Mouse (Mus musculus) right cerebral cortex, adult 18-20 months (tissue): ENCODE measurements around the gene Ell.

Source experiments
- DNase-seq: peaks from one replicate; pipeline ENCODE4 v3.0.0; 2022; ENCODE audit warnings: mixed read lengths

Ell gene

DNA sequence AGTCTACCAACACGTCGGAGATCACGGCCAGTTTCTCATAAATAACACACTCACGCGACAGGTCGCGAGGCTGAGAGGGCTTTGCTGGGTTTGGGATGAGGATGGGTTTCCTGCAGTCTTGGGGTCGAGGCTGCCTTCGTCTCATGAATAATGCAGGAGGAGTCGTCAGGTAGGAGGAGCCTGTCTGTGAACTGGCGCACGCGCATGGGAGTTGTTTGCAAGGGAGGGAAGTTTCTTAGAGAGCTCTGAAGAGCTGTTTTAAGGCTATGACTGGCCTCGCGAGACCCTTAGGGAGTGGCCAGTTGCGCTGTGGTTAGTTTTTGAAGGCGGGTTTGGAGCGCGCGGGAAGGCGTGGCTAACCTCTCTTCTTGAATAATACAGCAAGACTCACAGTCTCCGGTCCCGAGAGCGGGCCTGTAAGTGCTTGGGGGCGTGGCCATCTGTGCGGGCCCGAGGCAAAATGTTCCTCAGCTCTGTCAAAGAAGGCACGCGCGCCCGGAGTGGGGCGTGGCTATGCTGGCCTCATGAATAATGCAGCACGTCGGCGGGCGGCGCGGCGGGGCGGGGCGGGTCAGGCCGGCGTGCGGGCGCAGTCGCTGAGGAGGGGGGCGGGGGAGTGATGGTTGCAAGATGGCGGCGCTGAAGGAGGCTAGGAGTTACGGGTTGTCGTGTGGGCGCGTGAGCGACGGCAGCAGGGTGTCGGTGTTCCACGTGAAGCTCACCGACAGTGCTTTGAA, at the start of gene Ell:
Gene Ell, plus strand, starts transcription at position 381 of the 737 bp plus-strand sequence.
- DNase-seq: peak; percentile 99

DNA sequence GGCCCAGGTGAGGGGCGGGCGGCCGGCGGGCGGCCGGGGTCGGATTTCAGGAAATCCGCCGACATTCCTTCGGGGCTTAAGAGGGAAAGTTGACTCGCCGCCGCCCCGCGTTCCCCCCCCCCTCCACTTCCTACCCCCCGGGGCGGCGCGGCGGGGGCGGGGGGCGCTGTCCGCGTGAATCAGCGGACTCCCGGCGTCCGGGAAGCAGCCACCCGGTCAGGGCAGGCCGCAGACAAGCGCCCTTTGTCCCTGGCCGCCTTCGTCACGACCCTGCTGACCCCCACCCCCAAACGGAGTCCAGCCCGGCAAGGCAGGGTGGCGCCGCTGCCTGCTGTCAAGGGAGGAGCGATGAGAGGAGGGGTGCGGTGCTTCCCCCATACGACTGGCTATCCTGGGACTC, 49.7 kb upstream of the Ell start:
- DNase-seq: no peak

DNA sequence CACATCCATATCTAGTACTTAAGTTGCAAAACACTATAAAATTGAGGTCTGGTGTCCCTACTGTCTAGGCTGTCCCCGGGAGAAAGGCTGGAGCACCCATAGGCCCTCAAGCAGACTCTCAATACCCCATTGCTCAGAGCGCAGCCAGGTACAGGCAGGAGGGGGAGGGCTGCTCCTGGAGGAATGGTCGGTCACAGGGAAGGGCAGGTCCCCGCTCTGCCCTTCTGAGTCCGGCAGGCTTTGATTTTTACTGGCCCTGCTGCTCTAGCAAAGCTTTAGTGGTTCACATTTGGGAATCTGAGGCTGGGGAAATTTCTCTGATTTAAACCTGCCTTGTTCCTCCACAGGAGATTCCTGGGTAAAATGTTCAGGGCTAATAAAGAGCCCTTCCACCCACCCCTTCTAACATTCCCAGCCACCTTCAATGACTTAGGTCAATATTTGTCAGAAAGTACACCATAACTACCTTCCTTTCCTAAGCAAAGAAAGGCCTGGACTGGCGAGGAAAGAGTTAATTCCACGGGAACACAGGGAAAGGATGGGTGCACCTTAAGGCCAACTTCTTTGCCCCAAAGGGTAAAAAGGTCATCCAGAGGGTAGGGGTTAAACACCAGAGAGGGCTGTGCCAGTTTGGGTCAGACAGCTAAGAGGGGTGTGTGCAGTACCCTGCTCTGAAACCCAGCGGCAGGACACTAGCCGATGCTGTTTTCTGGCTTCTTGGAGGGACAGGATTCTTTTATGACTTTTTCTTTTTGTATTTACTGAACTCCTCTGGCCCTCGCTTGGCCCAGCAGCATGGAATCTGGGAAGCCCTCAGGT, 49.0 kb upstream of the Ell start:
- no peak for DNase-seq

DNA sequence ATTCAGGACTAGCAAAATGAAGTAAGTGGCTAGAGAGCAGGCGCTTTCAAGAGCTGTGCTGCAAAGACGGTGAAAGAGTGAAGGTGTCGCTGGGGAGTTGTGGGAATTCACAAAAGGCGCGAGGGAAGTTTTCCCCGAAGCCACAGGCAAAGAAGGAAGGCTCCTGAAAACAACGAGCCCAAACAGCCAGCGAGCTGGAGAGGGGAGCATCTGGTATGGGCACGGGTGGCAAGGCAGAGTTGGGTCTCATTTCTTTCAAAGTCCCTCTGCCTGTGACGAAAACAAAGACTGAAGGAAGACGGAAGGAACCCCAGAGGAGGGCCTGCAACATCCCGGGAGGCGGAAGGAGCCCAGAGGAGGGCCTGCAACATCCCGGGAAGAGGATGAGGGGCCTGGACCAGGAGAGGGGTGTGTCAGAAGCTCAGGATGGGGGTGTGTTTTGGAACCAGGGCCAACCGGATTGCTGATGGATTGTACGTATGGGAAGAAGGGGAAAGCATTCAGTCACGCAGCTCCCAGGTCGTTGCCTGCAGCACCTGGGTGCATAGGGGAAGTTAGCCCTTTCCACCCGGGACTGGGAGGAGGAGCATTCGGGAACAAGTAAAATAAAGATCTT, 48.3 kb upstream of the Ell start:
- DNase-seq: no peak

DNA sequence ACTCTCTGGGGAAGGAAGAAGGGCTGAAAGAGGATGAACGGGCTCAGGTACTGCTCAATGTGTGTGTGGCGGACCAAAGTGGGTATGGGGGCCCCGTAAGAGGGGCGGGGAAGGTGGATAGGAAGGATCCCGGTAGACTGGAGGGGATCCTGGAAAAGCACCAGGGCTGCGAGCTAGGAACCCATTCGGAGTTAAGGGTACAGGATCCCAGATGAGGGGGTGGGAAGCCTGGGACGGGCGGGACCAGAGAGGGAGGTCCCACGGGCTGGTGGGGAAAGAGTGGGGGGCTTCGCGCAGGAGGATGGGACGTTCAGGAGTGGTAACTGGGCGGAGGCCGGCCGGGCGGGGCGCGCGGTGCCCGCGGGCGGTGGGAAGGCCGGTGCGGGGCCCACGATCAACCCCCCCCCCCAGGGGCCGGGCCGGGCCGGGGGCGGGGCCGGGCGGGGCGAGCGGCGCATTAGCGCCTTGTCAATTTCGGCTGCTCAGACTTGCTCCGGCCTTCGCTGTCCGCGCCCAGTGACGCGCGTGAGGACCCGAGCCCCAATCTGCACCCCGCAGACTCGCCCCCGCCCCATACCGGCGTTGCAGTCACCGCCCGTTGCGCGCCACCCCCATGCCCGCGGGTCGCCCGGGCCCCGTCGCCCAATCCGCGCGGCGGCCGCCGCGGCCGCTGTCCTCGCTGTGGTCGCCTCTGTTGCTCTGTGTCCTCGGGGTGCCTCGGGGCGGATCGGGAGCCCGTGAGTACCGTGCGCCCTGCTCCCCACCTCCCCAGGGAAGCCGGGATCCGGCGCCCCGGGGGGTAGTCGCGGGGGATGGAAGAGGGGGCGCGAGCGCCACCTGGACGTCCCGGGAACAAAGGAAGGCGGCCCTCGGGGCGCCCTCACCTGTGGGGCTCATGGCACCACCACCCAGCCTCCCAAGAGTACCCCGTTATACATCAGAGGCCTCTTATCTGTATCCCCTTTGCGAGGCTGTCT, 46.3 kb upstream of the Ell start, which contains the start of gene Crlf1:
Gene Crlf1, plus strand, starts transcription at position 495 of the 977 bp plus-strand sequence.
- no peak for DNase-seq

DNA sequence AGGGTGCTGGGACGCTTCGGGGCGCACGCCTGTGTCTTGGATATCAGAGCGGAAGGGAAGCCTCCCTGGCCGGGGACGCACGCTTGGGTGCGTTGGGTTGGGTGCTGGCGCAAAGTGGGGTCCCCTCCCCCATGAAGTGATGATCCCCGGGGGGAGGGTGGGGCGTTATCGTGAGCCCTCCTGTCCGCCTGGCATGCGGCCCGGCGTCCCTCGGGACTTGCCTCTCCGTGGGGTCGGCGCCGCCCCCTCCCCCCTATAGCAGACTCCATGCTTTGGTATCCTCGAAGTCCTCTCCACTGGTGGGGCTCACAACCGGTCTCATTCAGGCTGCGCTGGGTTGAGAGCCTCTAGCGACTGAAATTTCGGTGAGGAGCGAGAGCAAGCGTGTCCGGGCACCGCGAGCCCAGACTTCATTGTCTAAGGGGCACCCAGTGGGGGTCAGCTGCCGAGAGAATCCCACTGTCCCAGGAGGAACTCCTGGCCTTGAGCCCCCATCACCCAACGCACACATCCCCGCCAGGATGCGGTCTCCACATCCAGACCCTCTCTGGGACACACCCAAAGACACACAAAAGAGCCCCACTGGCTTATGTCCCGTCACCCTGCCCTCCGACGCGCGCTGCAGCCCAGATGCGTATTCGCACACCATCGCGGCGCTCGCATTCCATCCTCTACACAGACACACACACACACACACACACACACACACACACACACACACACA, 45.4 kb upstream of the Ell start:
- no peak for DNase-seq

DNA sequence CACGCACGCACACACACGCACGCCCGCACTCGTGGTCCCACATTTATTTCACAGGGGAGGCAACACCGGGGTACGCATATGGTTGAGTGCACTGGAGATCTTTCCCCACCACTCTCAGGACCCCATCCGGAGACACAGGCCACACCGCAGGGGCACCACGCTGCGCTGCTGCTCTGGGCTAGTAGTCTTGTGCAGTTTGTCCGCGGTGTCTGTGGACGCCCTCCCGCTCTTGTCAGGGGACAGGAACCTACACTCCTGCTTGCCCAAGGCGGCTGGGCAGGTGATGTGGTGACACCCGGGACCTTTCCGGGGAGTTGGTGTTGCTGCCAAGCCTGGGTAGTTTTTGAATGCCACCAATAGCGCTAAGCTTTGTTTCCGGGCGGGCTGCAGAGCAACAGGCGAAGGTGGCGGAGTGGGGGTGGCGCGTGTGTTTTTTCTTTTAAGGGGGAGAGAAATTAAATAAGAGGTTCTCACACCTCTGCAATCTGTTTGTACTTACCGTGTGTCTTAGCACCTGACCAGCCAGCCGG, 44.8 kb upstream of the Ell start:
- no peak for DNase-seq

DNA sequence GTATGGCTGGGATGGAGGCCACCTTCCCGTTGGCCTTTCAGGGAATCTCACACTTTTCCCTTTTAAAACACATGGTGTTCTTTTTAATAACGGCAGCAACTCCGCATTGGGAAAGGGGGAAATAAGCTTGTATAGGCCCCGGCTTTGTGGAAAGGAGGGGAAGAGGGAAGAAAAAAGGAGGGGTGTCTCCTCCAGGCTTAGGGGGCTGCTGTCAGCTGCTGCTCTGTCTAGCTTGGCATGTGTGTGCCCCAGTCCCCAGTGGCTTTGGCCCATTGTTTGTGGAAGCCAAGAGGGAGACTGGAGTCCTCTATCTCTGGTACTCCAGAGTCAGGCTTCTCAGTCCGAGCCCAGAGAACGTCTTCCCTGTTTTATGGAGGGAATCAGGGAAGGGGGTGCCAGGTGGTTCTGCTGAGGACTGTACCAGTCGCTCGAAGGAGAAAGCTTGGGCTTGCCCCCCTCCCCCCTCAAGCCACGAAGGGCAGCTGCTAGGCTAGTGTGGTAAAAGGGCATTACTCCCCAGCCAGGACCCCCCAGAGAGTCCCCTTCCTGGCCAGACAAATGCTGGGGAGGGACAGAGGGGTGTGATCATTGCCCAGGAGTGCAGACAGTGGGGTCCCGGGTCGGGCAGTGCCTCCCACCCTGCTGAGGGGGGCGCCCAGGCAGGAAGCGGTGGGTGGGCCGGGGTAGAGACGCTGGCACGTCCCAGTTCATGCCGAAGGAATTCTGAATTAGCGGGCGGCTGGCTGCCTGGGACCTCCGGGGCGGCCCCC, 44.1 kb upstream of the Ell start:
- DNase-seq: no peak

DNA sequence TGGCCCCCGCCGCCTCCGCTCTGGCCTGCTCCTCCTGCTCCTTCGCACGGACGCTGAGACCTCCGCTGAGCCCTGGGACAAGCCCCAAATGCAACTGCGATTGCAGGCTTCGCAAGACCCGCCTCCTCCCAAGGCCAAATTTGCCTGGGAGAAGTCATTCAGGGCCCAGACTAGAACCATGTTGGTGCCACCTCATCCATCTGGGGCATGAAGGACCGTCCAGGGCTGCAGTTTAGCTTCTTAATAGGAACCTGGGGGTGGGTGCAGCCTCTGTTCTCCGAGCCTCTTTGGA, 43.5 kb upstream of the Ell start:
- DNase-seq: no peak

DNA sequence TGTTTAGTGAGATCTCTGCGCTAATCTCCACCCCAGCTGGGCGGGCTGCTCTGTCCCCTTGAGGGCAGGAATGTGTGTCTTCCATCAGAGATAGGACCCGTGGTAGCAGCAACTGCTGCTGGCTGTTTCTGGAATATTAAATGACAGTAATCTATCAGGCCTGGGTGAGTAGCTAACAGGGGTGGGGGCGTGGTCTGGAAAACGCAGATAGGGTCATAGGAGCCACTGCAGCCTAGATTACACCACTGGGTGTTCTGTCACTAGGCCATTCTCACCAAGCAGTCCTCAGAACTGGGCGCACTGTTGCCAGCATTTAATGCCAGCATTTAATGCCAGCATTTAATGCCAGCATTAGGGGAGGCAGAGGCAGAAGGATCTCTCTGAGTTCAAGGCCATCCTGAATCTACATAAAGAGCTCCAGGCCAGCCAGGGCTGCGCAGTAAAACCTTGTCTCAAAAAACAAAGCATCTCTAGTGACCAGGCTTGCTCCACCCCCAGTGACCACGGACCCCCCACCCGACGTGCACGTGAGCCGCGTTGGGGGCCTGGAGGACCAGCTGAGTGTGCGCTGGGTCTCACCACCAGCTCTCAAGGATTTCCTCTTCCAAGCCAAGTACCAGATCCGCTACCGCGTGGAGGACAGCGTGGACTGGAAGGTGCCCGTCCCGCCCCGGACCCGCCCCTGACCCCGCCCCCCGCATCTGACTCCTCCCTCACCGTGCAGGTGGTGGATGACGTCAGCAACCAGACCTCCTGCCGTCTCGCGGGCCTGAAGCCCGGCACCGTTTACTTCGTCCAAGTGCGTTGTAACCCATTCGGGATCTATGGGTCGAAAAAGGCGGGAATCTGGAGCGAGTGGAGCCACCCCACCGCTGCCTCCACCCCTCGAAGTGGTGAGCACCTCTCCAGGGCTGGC, 38.6 kb upstream of the Ell start:
- no peak for DNase-seq

DNA sequence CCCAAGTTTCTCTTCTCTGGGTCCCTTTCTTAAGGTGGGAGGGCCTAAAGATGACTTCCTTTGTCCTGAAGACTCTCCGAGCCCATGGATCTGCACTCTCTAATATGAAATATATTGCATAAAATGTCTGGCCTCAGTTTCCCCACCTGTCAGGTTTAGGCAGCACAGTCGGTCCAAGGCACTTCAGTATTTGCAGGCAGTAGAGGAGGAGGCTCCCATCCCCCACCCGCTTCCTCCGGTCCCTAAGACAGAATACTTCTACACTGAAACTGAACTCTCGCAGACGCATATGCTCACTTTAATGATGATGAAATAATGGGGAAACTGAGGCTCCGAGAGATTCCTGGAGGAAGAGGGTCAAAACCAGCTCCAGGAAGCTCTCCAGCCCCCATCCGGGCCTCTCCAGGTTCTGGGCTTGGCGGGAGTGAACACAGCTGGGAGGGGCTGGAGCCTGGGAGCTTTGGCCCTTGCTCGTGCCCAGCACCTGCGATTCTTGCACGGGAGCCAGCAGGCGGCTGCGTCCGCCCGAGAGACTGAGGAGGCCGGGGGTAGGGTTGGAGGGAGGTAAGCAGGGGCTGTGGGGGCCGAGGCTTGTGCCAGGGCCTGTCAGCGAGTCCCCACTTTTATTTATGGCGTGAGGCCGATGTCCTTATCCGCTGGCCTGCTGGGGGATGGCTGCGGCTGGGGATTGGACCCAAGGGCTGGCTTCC, 37.3 kb upstream of the Ell start:
- no peak for DNase-seq

DNA sequence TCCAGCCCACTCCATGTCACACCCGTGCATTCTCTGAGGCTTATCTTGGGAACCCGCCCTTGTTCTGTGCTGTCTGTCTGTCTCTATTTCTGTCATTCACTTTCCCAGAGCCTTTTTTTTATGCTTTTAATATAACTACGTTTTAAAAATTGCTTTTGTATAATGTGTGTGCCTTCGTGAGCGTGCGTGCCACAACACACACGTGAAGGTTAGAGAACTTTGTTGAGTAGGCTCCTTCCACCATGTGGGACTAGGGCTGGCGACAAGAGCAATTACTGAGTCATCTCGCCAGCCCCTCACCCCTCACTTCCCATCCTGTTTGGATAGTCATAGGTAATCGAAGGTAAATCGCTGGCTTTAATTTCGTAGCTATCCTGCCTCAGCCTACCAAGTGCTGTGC, 36.7 kb upstream of the Ell start:
- no peak for DNase-seq

DNA sequence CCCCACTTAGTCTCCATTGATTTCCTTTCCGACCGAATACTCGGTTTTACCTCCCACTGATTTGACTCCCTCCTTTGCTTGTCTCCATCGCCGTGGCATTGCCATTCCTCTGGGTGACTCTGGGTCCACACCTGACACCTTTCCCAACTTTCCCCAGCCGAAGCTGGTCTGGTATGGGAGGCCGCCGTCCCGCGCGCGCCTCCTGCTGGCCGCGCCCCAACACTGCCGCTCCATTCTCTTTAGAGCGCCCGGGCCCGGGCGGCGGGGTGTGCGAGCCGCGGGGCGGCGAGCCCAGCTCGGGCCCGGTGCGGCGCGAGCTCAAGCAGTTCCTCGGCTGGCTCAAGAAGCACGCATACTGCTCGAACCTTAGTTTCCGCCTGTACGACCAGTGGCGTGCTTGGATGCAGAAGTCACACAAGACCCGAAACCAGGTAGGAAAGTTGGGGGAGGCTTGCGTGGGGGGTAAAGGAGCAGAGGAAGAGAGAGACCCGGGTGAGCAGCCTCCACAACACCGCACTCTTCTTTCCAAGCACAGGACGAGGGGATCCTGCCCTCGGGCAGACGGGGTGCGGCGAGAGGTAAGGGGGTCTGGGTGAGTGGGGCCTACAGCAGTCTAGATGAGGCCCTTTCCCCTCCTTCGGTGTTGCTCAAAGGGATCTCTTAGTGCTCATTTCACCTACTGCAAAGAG, 36.1 kb upstream of the Ell start:
- DNase-seq: peak; percentile 60

DNA sequence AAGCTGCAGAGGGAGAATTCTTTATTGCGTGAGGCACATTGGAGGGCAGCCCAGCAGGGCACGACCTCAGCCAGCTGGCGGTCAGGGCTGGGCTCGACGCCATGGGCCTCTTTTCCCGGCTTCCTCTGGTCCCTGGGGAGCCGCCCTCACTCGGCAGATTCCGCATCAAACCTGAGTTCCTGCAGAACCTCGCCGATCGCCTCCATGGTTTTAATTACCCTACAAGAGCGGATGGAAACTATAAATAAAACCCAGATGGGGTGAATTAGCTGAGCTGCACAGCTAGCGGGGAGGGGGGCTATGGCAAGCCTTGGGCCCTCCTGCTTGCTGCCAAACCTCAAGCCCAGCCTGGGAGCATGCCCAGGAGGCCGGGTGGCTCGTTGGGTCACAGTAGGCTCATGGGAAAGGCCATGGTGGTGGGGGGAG, 35.0 kb upstream of the Ell start:
- DNase-seq: peak; percentile 44

DNA sequence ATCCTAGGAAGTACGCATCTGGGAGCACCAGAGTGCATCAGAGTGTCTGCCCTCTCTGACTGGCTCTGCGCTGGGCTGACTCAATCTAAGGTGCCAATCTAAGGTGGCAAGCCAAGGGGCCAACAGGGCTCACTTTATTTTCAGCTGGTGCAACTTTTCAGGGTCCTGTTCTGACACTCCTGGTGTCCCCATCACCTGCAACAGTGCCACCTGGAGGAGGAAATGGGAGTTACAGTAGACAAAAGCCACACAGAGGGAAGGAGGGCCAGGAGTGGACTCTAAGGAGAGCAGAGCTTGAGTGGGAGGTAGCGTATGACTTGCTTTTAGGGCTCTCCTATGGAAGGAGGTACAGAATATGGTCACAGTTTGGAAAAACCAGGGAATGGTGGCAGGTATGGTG, 34.4 kb upstream of the Ell start:
- DNase-seq: peak; percentile 80

DNA sequence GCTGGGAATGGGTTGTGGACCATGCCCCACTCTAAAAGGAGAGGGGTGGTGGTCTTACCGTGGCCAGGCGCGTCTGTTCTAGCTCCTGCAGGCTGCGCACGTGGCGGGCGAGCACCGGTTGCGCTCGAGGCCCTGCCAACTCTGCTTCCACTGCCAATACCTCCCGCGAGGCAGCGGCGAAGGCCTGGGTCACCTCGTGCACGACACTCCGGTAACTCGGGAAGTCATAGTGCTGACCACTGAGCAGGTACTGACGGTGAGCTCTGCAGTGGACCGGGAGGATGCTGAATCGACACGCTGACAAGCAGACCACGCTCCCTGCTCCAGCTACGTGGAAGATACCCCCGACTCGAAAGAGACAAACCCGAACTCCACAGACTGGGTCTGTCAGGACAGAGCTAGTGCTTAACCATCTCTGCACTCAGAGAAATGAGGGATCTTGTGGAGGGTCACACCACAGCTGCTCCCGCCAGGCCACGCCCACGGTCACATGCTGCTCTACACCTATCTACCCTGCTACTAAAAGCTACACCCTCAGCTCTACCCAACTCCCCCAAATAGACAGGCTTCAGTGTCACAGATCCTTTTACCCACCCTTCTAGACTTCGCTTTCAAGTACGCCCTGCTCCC, 33.4 kb upstream of the Ell start:
- DNase-seq: no peak

DNA sequence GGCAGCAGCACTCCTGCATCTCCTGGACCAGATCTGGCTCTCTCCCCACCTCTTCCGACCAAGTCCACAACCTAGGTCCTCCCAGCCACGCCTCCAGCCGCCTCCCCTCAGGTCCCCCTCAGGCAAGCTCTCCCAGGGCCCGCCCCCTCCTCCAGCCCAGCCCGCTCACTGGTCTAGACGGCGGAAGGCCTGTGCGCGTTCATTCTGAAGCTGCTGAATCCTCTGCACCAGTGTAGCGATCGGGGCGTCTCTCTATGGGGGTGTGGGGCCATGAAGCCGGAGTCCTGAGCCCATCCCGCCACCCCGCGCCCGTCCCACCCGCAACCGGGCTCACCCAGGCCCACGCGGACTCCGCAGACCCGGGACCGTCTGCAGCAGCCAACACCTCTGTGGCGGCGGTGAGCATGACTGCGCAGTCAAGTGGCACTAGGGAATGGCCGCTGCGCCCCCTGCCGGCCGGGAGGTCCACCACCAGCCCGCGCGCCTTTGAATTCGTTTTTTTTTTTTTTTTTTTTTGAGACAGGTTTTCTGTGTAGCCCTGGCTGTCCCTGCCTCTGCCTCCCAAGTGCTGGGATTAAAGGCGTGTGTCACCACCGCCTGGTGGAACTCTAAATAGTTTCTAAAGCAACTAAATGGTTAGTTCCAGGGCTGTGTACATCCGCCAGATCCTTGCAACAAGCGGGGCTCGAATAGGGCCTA, 32.8 kb upstream of the Ell start, which contains the start of gene Rex1bd:
Gene Rex1bd, minus strand, starts transcription at position 425 of the 699 bp plus-strand sequence.
- DNase-seq: peak; percentile 93
